In the genomic region with DNA sequence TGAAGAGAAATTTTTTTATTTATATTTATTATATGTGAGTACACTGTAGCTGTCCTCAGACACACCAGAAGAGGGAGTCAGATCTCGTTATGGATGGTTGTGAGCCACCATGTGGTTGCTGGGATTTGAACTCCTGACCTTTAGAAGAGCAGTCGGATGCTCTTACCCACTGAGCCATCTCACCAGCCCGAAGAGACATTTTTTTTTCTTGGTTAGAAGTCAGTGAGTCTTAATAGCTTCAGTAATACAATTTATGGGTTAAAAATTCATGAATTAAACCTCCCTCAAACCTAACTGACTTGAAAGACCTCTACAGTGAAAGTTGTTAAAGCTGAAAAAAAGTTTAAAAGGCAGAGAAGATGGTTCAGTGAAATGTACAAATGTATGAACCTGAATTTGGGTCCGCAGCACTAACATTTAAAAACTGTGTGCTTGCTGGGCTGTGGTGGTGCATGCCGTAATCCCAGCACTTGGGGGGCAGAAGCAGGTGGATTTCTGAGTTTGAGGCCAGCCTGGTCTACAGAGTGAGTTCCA, we compare ENCODE assay signal across 1 mouse cellular context.
A peak's percentile ranks its signal among the peaks of the same experiment; 100 is the strongest.
TF ChIP-seq lines count a peak whose summit lies in the region.

No protein-coding gene starts in this region.

TF ChIP-seq in MEL, 35 proteins besides CTCF, POLR2A, EP300 and RAD21:
- TF ChIP-seq SIN3A (IDR thresholded peaks at IDR 0.05; ENCODE audit: low read length) (0 out of 2 replicates have a peak, but pooled peaks have one; percentile 15), POLR2AphosphoS2 (IDR thresholded peaks at IDR 0.05; ENCODE audit: low read length) (peak; percentile 34; the same call in 1 of the 2 replicates)
